Mouse (Mus musculus): Measurements from ENCODE around the gene Fbln7. TPM values are rescaled to one million over a fixed set of nuclear protein-coding genes. Genes with fewer than 3 reads are reported as not detected.

Gene Fbln7
- total RNA-seq, 2 experiments from 2014 or later = 3.6 to 6.9 TPM

DNA sequence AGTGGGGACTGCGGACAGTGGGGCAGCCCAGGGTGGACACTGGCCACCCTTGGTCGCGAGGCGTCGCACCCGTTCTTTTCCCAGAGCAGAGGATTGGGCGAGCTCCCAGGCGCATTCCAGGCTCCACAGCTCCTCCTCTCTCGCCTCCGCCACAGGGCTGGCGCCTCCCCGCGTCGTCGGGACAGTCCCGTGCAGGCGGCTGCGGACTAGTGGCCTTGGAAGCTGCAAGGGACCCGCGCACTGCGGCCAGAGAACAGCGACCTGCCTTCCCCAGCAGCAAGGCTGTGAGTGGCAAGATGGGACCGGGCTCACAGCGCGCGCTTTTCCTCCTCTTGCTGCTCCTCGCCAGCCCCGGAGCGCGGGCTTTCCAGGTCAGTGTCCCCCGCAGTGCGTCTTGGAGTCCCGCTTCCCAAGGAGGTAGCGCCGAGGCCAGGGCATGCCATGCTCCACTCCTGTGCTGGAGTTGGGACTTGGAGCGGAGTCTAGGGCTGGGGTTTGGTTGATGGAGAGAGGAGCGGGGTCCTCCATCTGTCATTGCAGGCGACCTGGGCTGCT lies 1.1 kb downstream of the Fbln7 start:
- intact Hi-C loops (cut with DNase I) = no loop called here
- peak; percentile 53 to 54 for DNase-seq

DNA sequence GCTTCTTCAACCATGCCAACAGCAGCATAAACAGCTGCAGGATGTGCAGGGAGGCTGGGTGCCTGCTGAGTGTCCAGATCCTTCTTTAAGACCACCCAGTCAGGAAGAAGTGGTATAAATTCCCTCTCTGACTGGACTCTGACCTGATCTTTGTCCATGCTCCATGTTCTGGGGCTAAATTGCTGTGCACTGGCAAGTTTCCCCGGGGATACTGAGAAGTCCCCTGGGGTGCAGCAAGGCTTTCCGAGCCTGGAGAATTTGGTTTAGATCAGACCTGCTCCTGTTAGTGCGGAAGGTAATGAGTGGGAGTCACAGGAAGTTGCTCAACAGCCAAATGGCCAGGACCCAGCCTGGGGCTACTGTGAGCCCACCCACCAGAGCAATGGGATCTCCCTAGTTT lies 2.3 kb downstream of the Fbln7 start:
- intact Hi-C loops (cut with DNase I) = no loop called here
- DNase-seq = no peak

DNA sequence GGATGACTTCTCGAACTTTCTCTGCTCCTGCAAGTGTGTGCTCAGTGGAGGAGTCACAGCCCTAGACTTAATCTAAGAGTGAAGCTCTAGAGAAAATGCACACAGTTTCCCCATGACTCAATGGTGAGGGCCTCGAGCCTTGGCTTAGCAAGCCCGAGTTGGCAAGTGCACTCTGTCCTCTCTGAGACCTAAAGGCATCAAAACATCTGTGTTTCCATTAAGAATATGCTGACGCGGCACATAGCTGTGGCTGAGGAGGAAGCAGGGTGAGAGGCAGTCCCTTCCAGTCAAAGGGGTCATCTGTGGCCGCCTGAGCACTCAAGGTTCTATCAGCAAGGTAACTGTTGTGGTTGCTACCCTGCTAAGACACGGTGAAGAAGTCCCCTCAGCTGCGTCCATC lies 8.9 kb downstream of the Fbln7 start:
- intact Hi-C loops (cut with DNase I) = no loop called here
- DNase-seq = no peak

GRCm38 (mm10) chr2:128872256-128872655 lies 9.5 kb downstream of the Fbln7 start:
- intact Hi-C loops (cut with DNase I) = no loop called here
- DNase-seq = no peak

DNA sequence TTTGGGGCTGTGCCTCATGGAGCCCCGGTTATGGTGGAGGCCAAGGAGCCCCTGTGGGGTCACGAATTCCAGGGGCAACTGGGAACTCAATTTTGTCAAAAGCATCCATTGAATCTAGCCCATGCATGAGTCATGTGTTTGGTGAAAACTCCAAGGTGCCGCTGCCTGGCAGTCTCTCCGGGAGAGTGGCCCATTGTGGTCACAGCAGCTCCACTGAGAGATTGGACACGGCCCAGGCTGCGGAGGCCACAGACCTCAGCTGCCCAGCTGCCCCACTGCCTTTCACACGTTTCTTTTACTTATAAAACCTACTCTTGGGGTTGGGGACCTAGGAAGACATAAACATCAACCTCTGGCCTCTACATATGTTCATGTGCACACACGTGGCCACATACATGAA lies 12.7 kb downstream of the Fbln7 start:
- DNase-seq = no peak
- intact Hi-C loops (cut with DNase I) = no loop called here

- no peak for DNase-seq
- intact Hi-C loops (cut with DNase I) = no loop called here
Measured at GRCm38 (mm10) chr2:128881236-128881635, 18.5 kb downstream of the Fbln7 start.

GRCm38 (mm10) chr2:128885225-128885811 lies 22.5 kb downstream of the Fbln7 start:
- no peak for DNase-seq
- intact Hi-C loops (cut with DNase I) = no loop called here

- no peak for DNase-seq
- intact Hi-C loops (cut with DNase I) = no loop called here
Measured at GRCm38 (mm10) chr2:128887866-128888550, 25.2 kb downstream of the Fbln7 start.

- DNase-seq = no peak
- intact Hi-C loops (cut with DNase I) = no loop called here
Measured at GRCm38 (mm10) chr2:128890661-128891335, 28.0 kb downstream of the Fbln7 start.

DNA sequence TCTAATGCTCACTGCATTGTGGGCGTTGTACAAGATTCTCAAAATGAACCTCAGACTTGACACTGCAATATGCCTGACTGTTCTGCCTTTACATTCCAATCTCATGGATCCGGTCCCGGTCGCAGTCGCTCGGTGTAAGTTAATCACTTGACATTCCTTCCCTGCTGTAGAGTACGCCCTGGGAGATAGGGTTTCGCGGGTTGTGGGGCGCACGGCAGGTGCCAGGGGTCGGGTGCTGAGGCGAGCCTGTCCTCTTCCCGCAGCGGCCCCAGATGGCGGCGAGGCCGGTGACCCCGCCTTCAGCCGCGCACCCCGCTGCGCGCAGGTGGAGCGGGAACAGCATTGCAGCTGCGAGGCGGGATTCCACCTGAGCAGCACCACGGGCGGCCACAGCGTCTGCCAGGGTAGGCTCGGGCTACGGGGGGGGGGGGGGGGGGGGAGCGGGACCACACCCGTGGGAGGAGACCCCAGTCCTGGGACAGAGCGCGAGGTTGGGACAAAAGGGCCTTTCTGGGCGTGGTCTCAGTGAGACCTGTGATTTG lies 29.5 kb downstream of the Fbln7 start:
- intact Hi-C loops (cut with DNase I) = no loop called here
- DNase-seq = no peak

DNA sequence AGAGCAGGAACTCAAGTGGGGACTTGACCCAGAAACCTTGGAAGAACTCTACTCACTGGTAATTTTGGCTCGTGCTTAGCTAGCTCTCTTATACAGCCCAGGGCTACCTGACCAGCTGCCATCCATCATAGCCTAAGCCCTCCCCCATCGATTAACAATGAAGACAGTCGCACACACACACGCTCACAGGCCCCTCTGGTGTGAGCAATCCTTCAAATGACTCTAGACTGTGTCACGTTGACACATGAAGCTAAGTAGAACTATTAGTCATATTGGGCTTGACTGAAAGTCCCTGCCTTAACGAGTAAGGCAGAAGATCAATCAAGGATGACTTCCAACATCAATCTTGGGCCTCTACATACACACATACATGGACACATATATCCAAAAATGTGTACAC lies 40.1 kb downstream of the Fbln7 start:
- no peak for DNase-seq
- intact Hi-C loops (cut with DNase I) = no loop called here

- no peak for DNase-seq
- intact Hi-C loops (cut with DNase I) = no loop called here
Measured at GRCm38 (mm10) chr2:128903661-128904060, 40.9 kb downstream of the Fbln7 start.

DNA sequence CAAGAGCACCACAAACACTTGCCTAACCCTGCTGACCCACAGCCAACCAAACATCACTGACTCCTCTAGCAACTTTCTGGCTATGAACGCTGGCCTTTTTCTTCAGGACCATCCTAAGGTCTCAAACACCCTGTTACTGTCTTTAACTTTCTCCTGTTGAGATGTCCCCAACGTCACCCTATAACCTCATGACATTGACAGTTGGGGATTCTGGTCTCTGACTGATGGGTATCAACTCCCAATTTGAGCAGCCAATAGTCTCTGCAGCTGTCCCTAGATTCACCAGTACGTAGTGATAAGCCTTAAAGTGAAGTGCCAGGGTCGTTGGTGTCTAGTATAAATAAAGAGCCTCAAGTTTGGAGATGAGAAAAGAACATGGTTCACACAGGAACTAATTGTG lies 52.2 kb downstream of the Fbln7 start:
- intact Hi-C loops (cut with DNase I) = no loop called here
- DNase-seq = no peak

- intact Hi-C loops (cut with DNase I) = no loop called here
- DNase-seq = no peak
Measured at GRCm38 (mm10) chr2:128916528-128916927, 53.7 kb downstream of the Fbln7 start.

DNA sequence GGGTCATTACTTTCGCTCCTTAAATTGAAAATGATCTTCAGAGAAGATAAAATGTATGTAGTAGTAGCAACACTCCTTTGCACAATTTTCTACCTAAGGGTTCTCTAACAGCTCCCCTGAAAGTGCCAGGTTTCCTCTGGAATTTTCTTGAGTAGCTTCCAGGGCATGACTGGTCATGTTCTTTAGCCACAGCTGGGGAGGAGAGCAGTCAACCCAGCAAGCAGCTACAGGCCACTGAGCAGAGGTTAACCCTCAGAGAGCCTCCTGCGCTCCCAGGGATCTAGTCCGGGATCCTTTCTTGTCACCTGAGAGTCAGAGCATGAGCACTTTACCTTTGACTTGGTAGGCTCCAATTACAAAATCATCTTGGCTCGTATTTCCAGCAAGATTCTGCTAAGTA lies 62.0 kb downstream of the Fbln7 start:
- no peak for DNase-seq
- intact Hi-C loops (cut with DNase I) = no loop called here

- intact Hi-C loops (cut with DNase I) = no loop called here
Measured at GRCm38 (mm10) chr2:128928446-128928845, 65.7 kb downstream of the Fbln7 start.

DNA sequence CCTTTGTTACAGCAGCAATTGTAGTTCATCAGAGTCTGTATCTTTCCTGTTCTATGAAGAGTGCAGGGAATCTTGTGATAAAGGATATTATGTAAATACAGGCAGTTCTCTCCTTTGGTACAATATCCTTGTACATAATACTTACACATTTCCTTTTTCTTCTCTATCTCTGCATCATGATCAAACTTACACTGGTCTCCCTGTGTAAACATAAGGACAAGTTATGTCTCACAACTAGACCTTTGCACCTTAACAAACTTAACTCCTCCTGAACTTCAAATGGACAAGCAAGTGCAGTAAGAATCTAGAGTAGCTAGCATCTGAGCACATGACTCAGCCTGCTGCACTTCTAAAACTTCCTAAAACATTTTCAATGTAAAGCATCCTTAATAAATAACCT lies 67.9 kb downstream of the Fbln7 start:
- intact Hi-C loops (cut with DNase I) = no loop called here
- no peak for DNase-seq

More at GRCm38 (mm10) chr2:128928446-128928845, 65.7 kb downstream of the Fbln7 start:
- DNase-seq = no peak

GRCm38 (mm10) chr2:128936256-128936655 lies 73.5 kb downstream of the Fbln7 start:
- no peak for DNase-seq
- intact Hi-C loops (cut with DNase I) = no loop called here

GRCm38 (mm10) chr2:128943538-128944528 lies 81.1 kb downstream of the Fbln7 start, which contains the start of gene Zc3h8:
Zc3h8 (minus strand) TSS chr2:128944077.
- DNase-seq = peak; percentile 93 to 96
- intact Hi-C loops (cut with DNase I) = loop anchor here (10.0 kb wide), 1 partner anchor 311 kb away; no protein-coding TSS in a partner anchor
